Mouse (Mus musculus): Measurements from ENCODE around the gene Rnf144a.

- no peak for TF ChIP-seq CTCF (IDR thresholded peaks at IDR 0.05; ENCODE audit: control insufficient read depth, insufficient read depth, insufficient replicate concordance, low read depth, low read length)
- TF ChIP-seq POLR2A (IDR thresholded peaks at IDR 0.05; ENCODE audit: control insufficient read depth, low read depth, low read length) = no peak
Measured at GRCm38 (mm10) chr12:26316261-26316660, 98.8 kb downstream of the Rnf144a start.

All from testis, adult 2 months (tissue).